ENCODE assay signal across 19 mouse cellular contexts in the genomic region with DNA sequence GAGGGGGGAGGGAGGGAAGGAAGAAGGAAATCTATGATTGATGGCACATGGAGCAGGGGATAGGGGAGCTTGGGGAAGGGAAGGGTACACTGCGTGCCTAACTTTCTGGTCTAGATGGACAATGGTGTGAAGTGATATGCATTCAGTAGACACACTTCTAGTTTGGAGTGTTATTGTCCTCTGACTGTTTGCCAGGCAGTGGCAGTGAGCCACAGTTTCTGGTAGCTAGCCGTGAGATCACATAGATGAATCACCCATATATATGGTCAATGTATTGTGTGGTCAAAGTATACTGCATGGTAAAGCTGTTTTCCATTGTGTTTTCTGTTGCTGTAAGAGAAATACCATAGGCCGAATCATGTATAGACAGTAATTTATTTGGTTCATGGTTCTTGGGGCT. TPM values are rescaled to one million over a fixed set of nuclear protein-coding genes. Genes with fewer than 3 reads are reported as not detected.
A peak's percentile ranks its signal among the peaks of the same experiment; 100 is the strongest.
DNase-seq lines count a peak whose midpoint lies in the region; ATAC-seq and TF ChIP-seq lines count a peak whose summit lies in the region.
"Had no signal": no experiment of that assay in that cellular context is flagged by ENCODE, and none has a peak within 500 bp of the region (broad histone marks: within the 10 kb centered on the region; RNA-seq: fewer than 3 reads in every experiment).

No protein-coding gene starts in this region.

- peak; percentile 46 to 50 for DNase-seq in cerebellum, adult 2 months
- peak; percentile 29 to 34 for DNase-seq in cerebellum, postnatal 14 days
- DNase-seq in cerebellum, adult 11 months = no peak
- peak; percentile 48 to 54 for DNase-seq in cerebellum, postnatal 36 days
- DNase-seq in cerebellum, adult 9-11 months = no peak
- no peak for DNase-seq in yolk sac, embryonic 10.5 days (ENCODE audit: low spot score)
- DNase-seq: adrenal gland, adult 8-10 months; adrenal gland, postnatal 14 days; adrenal gland, postnatal 36 days; cerebellum, adult 11-12 months; forebrain, postnatal 0 days had no signal

- H3K4me1 ChIP-seq in cerebellum, adult 2 months (ENCODE audit: control insufficient read depth, insufficient read depth, low read length) = no peaks in the 10 kb centered on the region
- H3K4me1 ChIP-seq: embryonic facial prominence, embryonic 10.5 days; embryonic facial prominence, embryonic 12.5 days; forebrain, embryonic 13.5 days; forebrain, embryonic 15.5 days had no signal

- no peak for TF ChIP-seq CTCF in cerebellum, adult 2 months (IDR thresholded peaks at IDR 0.05; ENCODE audit: borderline replicate concordance, insufficient read depth, low read depth, low read length)

- no peak for TF ChIP-seq POLR2A in cerebellum, adult 2 months (IDR thresholded peaks at IDR 0.05; ENCODE audit: borderline replicate concordance, insufficient read depth, low read length)

- H3K4me3 ChIP-seq in cerebellum, adult 2 months (replicated peaks; ENCODE audit: insufficient read depth, low read depth, low read length) = no peak overlapping the region
- H3K4me3 ChIP-seq: embryonic facial prominence, embryonic 10.5 days; embryonic facial prominence, embryonic 12.5 days; forebrain, embryonic 13.5 days; forebrain, embryonic 15.5 days had no signal

- no peaks in the 10 kb centered on the region for H3K27me3 ChIP-seq in cerebellum, adult 2 months (ENCODE audit: control insufficient read depth, insufficient read depth, low read length)
- H3K27me3 ChIP-seq: embryonic facial prominence, embryonic 12.5 days; forebrain, embryonic 13.5 days; forebrain, embryonic 15.5 days; Patski had no signal

- ATAC-seq in cerebellum, adult (ENCODE audit: insufficient number of reproducible peaks, low FRiP score, low TSS enrichment) = no peak
- ATAC-seq: activated CD4-positive, CD25-positive, alpha-beta regulatory T cell, adult 4 months; forebrain, embryonic 13.5 days; forebrain, embryonic 15.5 days; forebrain, postnatal 0 days; Patski had no signal

- 72% methylated on average over 3 of the region's 3 CpGs for WGBS in cerebellum, adult 2 months

- H3K27ac ChIP-seq in cerebellum, adult 2 months (ENCODE audit: insufficient read depth, low read length) = no peak overlapping the region
- H3K27ac ChIP-seq: embryonic facial prominence, embryonic 10.5 days; embryonic facial prominence, embryonic 12.5 days; forebrain, embryonic 13.5 days; forebrain, embryonic 15.5 days had no signal

RNA-seq across cellular contexts. Expression of a gene that starts 18.1 kb away (rescaled TPM):
- 17.3 and 19.9 TPM in 2 replicates for polyA plus RNA-seq in cerebellum, adult 2 months (2012; rRNA removed)

RNA-seq across cellular contexts. Expression of a gene that starts 45.8 kb away (rescaled TPM):
- polyA plus RNA-seq in cerebellum, adult 2 months (2012; rRNA removed) = 0.15 and 0.17 TPM in 2 replicates
- polyA plus RNA-seq: forebrain, embryonic 11.5 days; forebrain, embryonic 13.5 days; Patski had no signal

Comparison
In these comparisons a context has a peak if more than half of its experiments do, and no peak if none do; other contexts are left out.
1. DNase-seq: peak in cerebellum, adult 2 months (2 of 2), cerebellum, postnatal 14 days (2 of 2) and cerebellum, postnatal 36 days (2 of 2); none in cerebellum, adult 11 months (single experiment), cerebellum, adult 9-11 months (single experiment) and yolk sac, embryonic 10.5 days (single experiment).